Mouse (Mus musculus): ENCODE data around the gene Cdc73. TPM values are rescaled to one million over a fixed set of nuclear protein-coding genes. Genes with fewer than 3 reads are reported as not detected.

The Cdc73 gene
- 37.3 and 38.1 TPM in 2 replicates for polyA plus RNA-seq (2016; fragmentation: Nextera tagmentation; extraction: Ambion mirVana)

GRCm38 (mm10) chr1:143702741-143703262 is at the start of gene Cdc73:
TSS of gene Cdc73 (minus strand) at chr1:143702893.
- H3K9ac ChIP-seq = peak within 1 kb of the TSS; percentile 91
- H3K9me3 ChIP-seq = no peaks in the 10 kb centered on the region
- H3K4me2 ChIP-seq (replicated peaks) = peak within 1 kb of the TSS; percentile 73
- H3K4me3 ChIP-seq = peak within 1 kb of the TSS; percentile 77
- WGBS = under 1% methylated on average over 71 of the region's 74 CpGs
- H3K4me1 ChIP-seq = peaks cover 7% of the 10 kb centered on the region; the same call in 1 of the 2 replicates
- no peaks in the 10 kb centered on the region for H3K36me3 ChIP-seq
- H3K27me3 ChIP-seq = no peaks in the 10 kb centered on the region
- peak within 1 kb of the TSS; percentile 89 for H3K27ac ChIP-seq
- peak; percentile 99 for ATAC-seq (ENCODE audit: insufficient number of reproducible peaks, insufficient read depth, low FRiP score, low TSS enrichment)

- Histone ChIP-seq H3K9ac (no peak overlapping the region), H3K27me3 (no peaks in the 10 kb centered on the region), H3K36me3 (peaks cover 32% of the 10 kb centered on the region), H3K4me2 (replicated peaks) (no peak overlapping the region), H3K4me3 (no peak overlapping the region), H3K4me1 (no peaks in the 10 kb centered on the region), H3K27ac (no peak overlapping the region), H3K9me3 (no peaks in the 10 kb centered on the region)
- ATAC-seq (ENCODE audit: insufficient number of reproducible peaks, insufficient read depth, low FRiP score, low TSS enrichment) = no peak
- WGBS = 85% methylated on average over 10 of the region's 10 CpGs
Measured at GRCm38 (mm10) chr1:143745871-143746270, 43.2 kb upstream of the Cdc73 start.

GRCm38 (mm10) chr1:143742186-143742585 is 39.5 kb upstream of the Cdc73 start:
- H3K9ac ChIP-seq = no peak overlapping the region
- 72% methylated on average over 6 of the region's 6 CpGs for WGBS

GRCm38 (mm10) chr1:143741331-143741730 is 38.6 kb upstream of the Cdc73 start:
- no peak for ATAC-seq (ENCODE audit: insufficient number of reproducible peaks, insufficient read depth, low FRiP score, low TSS enrichment)
- no peak overlapping the region for H3K9ac ChIP-seq
- no peaks in the 10 kb centered on the region for H3K27me3 ChIP-seq
- 91% methylated on average over 5 of the region's 5 CpGs for WGBS
- peaks cover 25% of the 10 kb centered on the region for H3K36me3 ChIP-seq
- H3K4me3 ChIP-seq = no peak overlapping the region
- H3K27ac ChIP-seq = no peak overlapping the region
- no peaks in the 10 kb centered on the region for H3K4me1 ChIP-seq
- no peak overlapping the region for H3K4me2 ChIP-seq (replicated peaks)
- no peaks in the 10 kb centered on the region for H3K9me3 ChIP-seq

More at GRCm38 (mm10) chr1:143742186-143742585, 39.5 kb upstream of the Cdc73 start:
- Histone ChIP-seq H3K27me3 (no peaks in the 10 kb centered on the region), H3K4me2 (replicated peaks) (no peak overlapping the region), H3K27ac (no peak overlapping the region), H3K36me3 (peaks cover 28% of the 10 kb centered on the region), H3K4me3 (no peak overlapping the region), H3K9me3 (no peaks in the 10 kb centered on the region), H3K4me1 (no peaks in the 10 kb centered on the region)
- no peak for ATAC-seq (ENCODE audit: insufficient number of reproducible peaks, insufficient read depth, low FRiP score, low TSS enrichment)

- peaks cover 22% of the 10 kb centered on the region for H3K36me3 ChIP-seq
- no peaks in the 10 kb centered on the region for H3K4me1 ChIP-seq
- H3K4me2 ChIP-seq (replicated peaks) = peak overlapping the region; percentile 69
- no peak for ATAC-seq (ENCODE audit: insufficient number of reproducible peaks, insufficient read depth, low FRiP score, low TSS enrichment)
- H3K27ac ChIP-seq = no peak overlapping the region
- no peaks in the 10 kb centered on the region for H3K9me3 ChIP-seq
- no peak overlapping the region for H3K4me3 ChIP-seq
- H3K27me3 ChIP-seq = no peaks in the 10 kb centered on the region
- WGBS = 95% methylated on average over 10 of the region's 10 CpGs
- H3K9ac ChIP-seq = no peak overlapping the region
Measured at GRCm38 (mm10) chr1:143740581-143740980, 37.9 kb upstream of the Cdc73 start.

GRCm38 (mm10) chr1:143739361-143740350 is 37.0 kb upstream of the Cdc73 start:
- H3K9ac ChIP-seq = peak overlapping the region; percentile 85
- peaks cover 15% of the 10 kb centered on the region for H3K36me3 ChIP-seq
- peak overlapping the region; percentile 75 for H3K4me3 ChIP-seq
- H3K27ac ChIP-seq = peak overlapping the region; percentile 81
- WGBS = under 1% methylated on average over 71 of the region's 71 CpGs
- H3K27me3 ChIP-seq = no peaks in the 10 kb centered on the region
- H3K4me1 ChIP-seq = no peaks in the 10 kb centered on the region
- peak; percentile 84 for ATAC-seq (ENCODE audit: insufficient number of reproducible peaks, insufficient read depth, low FRiP score, low TSS enrichment)
- H3K9me3 ChIP-seq = no peaks in the 10 kb centered on the region
- H3K4me2 ChIP-seq (replicated peaks) = peak overlapping the region; percentile 69

GRCm38 (mm10) chr1:143738811-143739210 is 36.1 kb upstream of the Cdc73 start:
- Histone ChIP-seq H3K4me1 (no peaks in the 10 kb centered on the region), H3K9ac (peak overlapping the region; percentile 85; the same call in 1 of the 2 replicates), H3K27ac (no peak overlapping the region), H3K36me3 (peaks cover 11% of the 10 kb centered on the region), H3K4me3 (peak overlapping the region; percentile 75), H3K9me3 (no peaks in the 10 kb centered on the region), H3K27me3 (no peaks in the 10 kb centered on the region), H3K4me2 (replicated peaks) (peak overlapping the region; percentile 69)
- WGBS = 30% methylated on average over 11 of the region's 11 CpGs
- ATAC-seq (ENCODE audit: insufficient number of reproducible peaks, insufficient read depth, low FRiP score, low TSS enrichment) = no peak

GRCm38 (mm10) chr1:143733914-143734410 is 31.3 kb upstream of the Cdc73 start:
- no peaks in the 10 kb centered on the region for H3K27me3 ChIP-seq
- WGBS = 83% methylated on average over 5 of the region's 5 CpGs
- H3K4me1 ChIP-seq = no peaks in the 10 kb centered on the region
- H3K36me3 ChIP-seq = no peaks in the 10 kb centered on the region
- no peaks in the 10 kb centered on the region for H3K9me3 ChIP-seq
- no peak overlapping the region for H3K27ac ChIP-seq
- H3K4me3 ChIP-seq = no peak overlapping the region
- no peak for ATAC-seq (ENCODE audit: insufficient number of reproducible peaks, insufficient read depth, low FRiP score, low TSS enrichment)
- no peak overlapping the region for H3K4me2 ChIP-seq (replicated peaks)
- H3K9ac ChIP-seq = no peak overlapping the region

GRCm38 (mm10) chr1:143731691-143732090 is 29.0 kb upstream of the Cdc73 start:
- Histone ChIP-seq H3K36me3 (no peaks in the 10 kb centered on the region), H3K4me2 (replicated peaks) (no peak overlapping the region), H3K9me3 (no peaks in the 10 kb centered on the region), H3K9ac (no peak overlapping the region), H3K4me1 (no peaks in the 10 kb centered on the region), H3K27ac (no peak overlapping the region), H3K4me3 (no peak overlapping the region), H3K27me3 (no peaks in the 10 kb centered on the region)
- WGBS = 48% methylated on average over 4 of the region's 4 CpGs
- no peak for ATAC-seq (ENCODE audit: insufficient number of reproducible peaks, insufficient read depth, low FRiP score, low TSS enrichment)

GRCm38 (mm10) chr1:143730899-143731298 is 28.2 kb upstream of the Cdc73 start:
- no peak for ATAC-seq (ENCODE audit: insufficient number of reproducible peaks, insufficient read depth, low FRiP score, low TSS enrichment)
- 61% methylated on average over 2 of the region's 2 CpGs for WGBS

GRCm38 (mm10) chr1:143727701-143728445 is 25.2 kb upstream of the Cdc73 start:
- Histone ChIP-seq H3K9ac (no peak overlapping the region), H3K27me3 (no peaks in the 10 kb centered on the region), H3K27ac (no peak overlapping the region), H3K4me1 (no peaks in the 10 kb centered on the region), H3K36me3 (no peaks in the 10 kb centered on the region), H3K9me3 (no peaks in the 10 kb centered on the region), H3K4me2 (replicated peaks) (no peak overlapping the region), H3K4me3 (no peak overlapping the region)
- ATAC-seq (ENCODE audit: insufficient number of reproducible peaks, insufficient read depth, low FRiP score, low TSS enrichment) = no peak
- 55% methylated on average over 9 of the region's 9 CpGs for WGBS

More at GRCm38 (mm10) chr1:143730899-143731298, 28.2 kb upstream of the Cdc73 start:
- Histone ChIP-seq H3K4me2 (replicated peaks) (no peak overlapping the region), H3K36me3 (no peaks in the 10 kb centered on the region), H3K27me3 (no peaks in the 10 kb centered on the region), H3K4me3 (no peak overlapping the region), H3K27ac (no peak overlapping the region), H3K4me1 (no peaks in the 10 kb centered on the region), H3K9me3 (no peaks in the 10 kb centered on the region), H3K9ac (no peak overlapping the region)
